Mouse (Mus musculus) hindbrain, embryonic 12.5 days (tissue): ENCODE measurements around the gene Clec3b. TPM values are rescaled to one million over a fixed set of nuclear protein-coding genes. Genes with fewer than 3 reads are reported as not detected.

ENCODE experiments used
- ATAC-seq: fragments of 200-750 bp; cut with Nextera tagmentation; 2 replicates; pipeline ENCODE4 v1.8.0; 2017; ENCODE audit warnings: moderate TSS enrichment; ENCODE audit not compliant: low FRiP score
- H3K27ac ChIP-seq: fragments of 300-500 bp; sonication (generic); 2 replicates; pipeline ENCODE4 v1.5.1; 2016; ENCODE audit warnings: mild to moderate bottlenecking
- H3K27me3 ChIP-seq: fragments of 300-500 bp; sonication (generic); 2 replicates; pipeline ENCODE4 v1.6.1; 2016; ENCODE audit warnings: mild to moderate bottlenecking
- H3K36me3 ChIP-seq: fragments of 300-500 bp; sonication (generic); 2 replicates; pipeline ENCODE4 v1.6.1; 2016; ENCODE audit warnings: mild to moderate bottlenecking
- H3K4me1 ChIP-seq: fragments of 300-500 bp; sonication (generic); 2 replicates; pipeline ENCODE4 v1.6.1; 2016
- H3K4me2 ChIP-seq: fragments of 300-500 bp; sonication (generic); replicated peaks from 2 replicates; pipeline ENCODE4 v1.6.1; 2016; ENCODE audit warnings: mild to moderate bottlenecking
- H3K4me3 ChIP-seq: fragments of 300-500 bp; sonication (generic); 2 replicates; pipeline ENCODE4 v1.5.1; 2016; ENCODE audit warnings: mild to moderate bottlenecking
- H3K9ac ChIP-seq: fragments of 300-500 bp; sonication (generic); 2 replicates; pipeline ENCODE4 v1.6.1; 2016; ENCODE audit warnings: mild to moderate bottlenecking, moderate library complexity
- H3K9me3 ChIP-seq: fragments of 300-500 bp; sonication (generic); replicated peaks from 2 replicates; pipeline ENCODE4 v1.6.1; 2016; ENCODE audit warnings: mild to moderate bottlenecking
- WGBS: fragments of 180-500 bp; shearing (Covaris S2); methylation state at CpG from one replicate; pipeline ENCODE4 v1.1.7; 2016; 5-methylcytosine and 5-hydroxymethylcytosine counted together
- polyA plus RNA-seq: library from polyadenylated mRNA; unstranded; fragments of >200 nt; fragmentation: Nextera tagmentation; extraction: Ambion mirVana; gene quantifications from 2 replicates; pipeline ENCODE4 v1.2.1, GENCODE M21; 2016

Clec3b gene
- polyA plus RNA-seq: 0.22 TPM in 1 of 2 replicates, not detected in the other

- H3K27ac ChIP-seq: no peak within 1 kb of the TSS
- 86% methylated on average over 5 of the region's 5 CpGs for WGBS
- no peaks in the 10 kb centered on the region for H3K4me1 ChIP-seq
- no peak within 1 kb of the TSS for H3K4me3 ChIP-seq
- no peak for ATAC-seq
- H3K9ac ChIP-seq: no peak within 1 kb of the TSS
- no peaks in the 10 kb centered on the region for H3K27me3 ChIP-seq
- H3K36me3 ChIP-seq: no peaks in the 10 kb centered on the region
- H3K9me3 ChIP-seq: no peaks in the 10 kb centered on the region
- H3K4me2 ChIP-seq: no peak within 1 kb of the TSS
Measured at GRCm38 (mm10) chr9:123150241-123151020, at the start of gene Clec3b. Clec3b (plus strand) TSS chr9:123150946.

GRCm38 (mm10) chr9:123103425-123103824 is 47.3 kb upstream of the Clec3b start:
- H3K36me3 ChIP-seq: peaks cover 38% of the 10 kb centered on the region
- ATAC-seq: no peak
- no peaks in the 10 kb centered on the region for H3K27me3 ChIP-seq
- H3K9ac ChIP-seq: no peak overlapping the region
- H3K4me2 ChIP-seq: no peak overlapping the region
- H3K4me1 ChIP-seq: no peaks in the 10 kb centered on the region
- no peak overlapping the region for H3K4me3 ChIP-seq
- no peak overlapping the region for H3K27ac ChIP-seq
- H3K9me3 ChIP-seq: no peaks in the 10 kb centered on the region

GRCm38 (mm10) chr9:123104362-123104761 is 46.4 kb upstream of the Clec3b start:
- Histone ChIP-seq H3K4me3 (no peak overlapping the region), H3K4me2 (no peak overlapping the region), H3K27ac (no peak overlapping the region), H3K27me3 (no peaks in the 10 kb centered on the region), H3K4me1 (no peaks in the 10 kb centered on the region), H3K36me3 (peaks cover 30% of the 10 kb centered on the region), H3K9me3 (no peaks in the 10 kb centered on the region), H3K9ac (no peak overlapping the region)
- no peak for ATAC-seq

- Histone ChIP-seq H3K27ac (no peak overlapping the region), H3K27me3 (no peaks in the 10 kb centered on the region), H3K9ac (no peak overlapping the region), H3K4me3 (no peak overlapping the region), H3K9me3 (no peaks in the 10 kb centered on the region), H3K36me3 (peaks cover 14% of the 10 kb centered on the region), H3K4me2 (no peak overlapping the region), H3K4me1 (peaks cover 8% of the 10 kb centered on the region)
- WGBS: 95% methylated on average over 4 of the region's 4 CpGs
- no peak for ATAC-seq
Measured at GRCm38 (mm10) chr9:123107186-123107585, 43.6 kb upstream of the Clec3b start.

- H3K9me3 ChIP-seq: no peaks in the 10 kb centered on the region
- no peak overlapping the region for H3K27ac ChIP-seq
- H3K36me3 ChIP-seq: peaks cover 14% of the 10 kb centered on the region
- no peaks in the 10 kb centered on the region for H3K27me3 ChIP-seq
- ATAC-seq: no peak
- 93% methylated on average over 7 of the region's 7 CpGs for WGBS
- peaks cover 17% of the 10 kb centered on the region for H3K4me1 ChIP-seq
- no peak overlapping the region for H3K4me3 ChIP-seq
- no peak overlapping the region for H3K9ac ChIP-seq
- no peak overlapping the region for H3K4me2 ChIP-seq
Measured at GRCm38 (mm10) chr9:123109188-123109587, 41.6 kb upstream of the Clec3b start.

- WGBS: 70% methylated on average over 8 of the region's 8 CpGs
Measured at GRCm38 (mm10) chr9:123111751-123112221, 39.0 kb upstream of the Clec3b start.

GRCm38 (mm10) chr9:123112805-123113521 is 37.8 kb upstream of the Clec3b start, which contains the start of the genes Zdhhc3 and Exosc7:
Zdhhc3 (minus strand) TSS chr9:123113205.
Exosc7 (plus strand) TSS chr9:123113215.
- H3K27me3 ChIP-seq: no peaks in the 10 kb centered on the region

More at GRCm38 (mm10) chr9:123111751-123112221, 39.0 kb upstream of the Clec3b start:
- H3K9ac ChIP-seq: peak overlapping the region; percentile 86
- H3K36me3 ChIP-seq: peaks cover 9% of the 10 kb centered on the region; the same call in 1 of the 2 replicates
- peak overlapping the region; percentile 93 for H3K4me2 ChIP-seq
- no peaks in the 10 kb centered on the region for H3K9me3 ChIP-seq
- peak overlapping the region; percentile 85 for H3K4me3 ChIP-seq
- no peaks in the 10 kb centered on the region for H3K27me3 ChIP-seq
- H3K27ac ChIP-seq: no peak overlapping the region
- H3K4me1 ChIP-seq: peaks cover 17% of the 10 kb centered on the region
- no peak for ATAC-seq

GRCm38 (mm10) chr9:123113931-123114330 is 36.8 kb upstream of the Clec3b start:
- H3K36me3 ChIP-seq: peaks cover 14% of the 10 kb centered on the region
- 71% methylated on average over 6 of the region's 6 CpGs for WGBS
- H3K4me1 ChIP-seq: peaks cover 17% of the 10 kb centered on the region
- H3K27ac ChIP-seq: no peak overlapping the region
- no peaks in the 10 kb centered on the region for H3K27me3 ChIP-seq
- no peak for ATAC-seq
- peak overlapping the region; percentile 86; the same call in 1 of the 2 replicates for H3K9ac ChIP-seq
- H3K4me2 ChIP-seq: peak overlapping the region; percentile 93
- peak overlapping the region; percentile 85 for H3K4me3 ChIP-seq
- no peaks in the 10 kb centered on the region for H3K9me3 ChIP-seq

More at GRCm38 (mm10) chr9:123112805-123113521, 37.8 kb upstream of the Clec3b start, which contains the start of the genes Zdhhc3 and Exosc7:
- Histone ChIP-seq H3K4me1 (peaks cover 17% of the 10 kb centered on the region), H3K4me2 (peak within 1 kb of the TSS; percentile 93), H3K9me3 (no peaks in the 10 kb centered on the region), H3K36me3 (peaks cover 11% of the 10 kb centered on the region; the same call in 1 of the 2 replicates), H3K4me3 (peak within 1 kb of the TSS; percentile 85), H3K9ac (peak within 1 kb of the TSS; percentile 86), H3K27ac (peak within 1 kb of the TSS; percentile 94)
- peak; percentile 95 for ATAC-seq
- under 1% methylated on average over 79 of the region's 79 CpGs for WGBS

- ATAC-seq: no peak
- Histone ChIP-seq H3K4me3 (no peak overlapping the region), H3K4me1 (peaks cover 17% of the 10 kb centered on the region), H3K36me3 (peaks cover 31% of the 10 kb centered on the region), H3K4me2 (no peak overlapping the region), H3K9ac (no peak overlapping the region), H3K27ac (no peak overlapping the region), H3K9me3 (no peaks in the 10 kb centered on the region), H3K27me3 (no peaks in the 10 kb centered on the region)
- WGBS: 91% methylated on average over 1 of the region's 1 CpGs
Measured at GRCm38 (mm10) chr9:123115566-123115965, 35.2 kb upstream of the Clec3b start.

GRCm38 (mm10) chr9:123123017-123123416 is 27.7 kb upstream of the Clec3b start:
- no peak overlapping the region for H3K9ac ChIP-seq
- WGBS: 90% methylated on average over 3 of the region's 3 CpGs

GRCm38 (mm10) chr9:123123571-123124412 is 27.0 kb upstream of the Clec3b start:
- Histone ChIP-seq H3K36me3 (peaks cover 68% of the 10 kb centered on the region), H3K9ac (no peak overlapping the region), H3K4me2 (no peak overlapping the region), H3K9me3 (no peaks in the 10 kb centered on the region), H3K27me3 (no peaks in the 10 kb centered on the region), H3K4me1 (no peaks in the 10 kb centered on the region), H3K27ac (no peak overlapping the region), H3K4me3 (no peak overlapping the region)
- ATAC-seq: no peak
- 94% methylated on average over 6 of the region's 6 CpGs for WGBS

More at GRCm38 (mm10) chr9:123123017-123123416, 27.7 kb upstream of the Clec3b start:
- Histone ChIP-seq H3K27me3 (no peaks in the 10 kb centered on the region), H3K27ac (no peak overlapping the region), H3K9me3 (no peaks in the 10 kb centered on the region), H3K36me3 (peaks cover 67% of the 10 kb centered on the region), H3K4me3 (no peak overlapping the region), H3K4me2 (no peak overlapping the region), H3K4me1 (no peaks in the 10 kb centered on the region)
- ATAC-seq: no peak
